Mouse (Mus musculus): ENCODE results near the gene Stk32c. TPM values are rescaled to one million over a fixed set of nuclear protein-coding genes. Genes with fewer than 3 reads are reported as not detected.
A peak's percentile ranks its signal among the peaks of the same experiment; 100 is the strongest.

The Stk32c gene
- polyA plus RNA-seq, 1 experiment from 2014 or later = not detected

GRCm38 (mm10) chr7:139246931-139247880 lies 34.1 kb upstream of the Stk32c start:
- Histone ChIP-seq H3K4me1 (peaks cover 56% of the 10 kb centered on the region), H3K9ac (peak overlapping the region; percentile 64), H3K4me3 (peak overlapping the region; percentile 64), H3K27me3 (replicated peaks) (peaks cover 55% of the 10 kb centered on the region), H3K9me3 (replicated peaks) (no peaks in the 10 kb centered on the region), H3K4me2 (peak overlapping the region; percentile 82), H3K27ac (peak overlapping the region; percentile 59), H3K36me3 (no peaks in the 10 kb centered on the region)
- peak; percentile 35 for ATAC-seq
- WGBS (ENCODE audit: insufficient replicate concordance) = 9% methylated on average over 38 of the region's 38 CpGs

GRCm38 (mm10) chr7:139246086-139246485 lies 33.0 kb upstream of the Stk32c start:
- ATAC-seq = no peak
- no peaks in the 10 kb centered on the region for H3K9me3 ChIP-seq (replicated peaks)
- H3K27me3 ChIP-seq (replicated peaks) = peaks cover 57% of the 10 kb centered on the region
- no peaks in the 10 kb centered on the region for H3K36me3 ChIP-seq
- no peak overlapping the region for H3K4me2 ChIP-seq
- peaks cover 45% of the 10 kb centered on the region for H3K4me1 ChIP-seq
- H3K4me3 ChIP-seq = no peak overlapping the region
- no peak overlapping the region for H3K27ac ChIP-seq
- no peak overlapping the region for H3K9ac ChIP-seq
- WGBS (ENCODE audit: insufficient replicate concordance) = 78% methylated on average over 5 of the region's 5 CpGs

- no peak overlapping the region for H3K9ac ChIP-seq
- 54% methylated on average over 3 of the region's 3 CpGs for WGBS (ENCODE audit: insufficient replicate concordance)
- peaks cover 21% of the 10 kb centered on the region for H3K4me1 ChIP-seq
- no peak for ATAC-seq
- H3K27ac ChIP-seq = no peak overlapping the region
- no peaks in the 10 kb centered on the region for H3K36me3 ChIP-seq
- H3K4me3 ChIP-seq = no peak overlapping the region
- peaks cover 9% of the 10 kb centered on the region; the same call in 1 of the 2 replicates for H3K27me3 ChIP-seq (replicated peaks)
- H3K4me2 ChIP-seq = no peak overlapping the region
- no peaks in the 10 kb centered on the region for H3K9me3 ChIP-seq (replicated peaks)
Observed at GRCm38 (mm10) chr7:139239432-139239831, 26.3 kb upstream of the Stk32c start.

- Histone ChIP-seq H3K4me3 (no peak overlapping the region), H3K27me3 (replicated peaks) (no peaks in the 10 kb centered on the region), H3K4me2 (no peak overlapping the region), H3K9ac (no peak overlapping the region), H3K4me1 (peaks cover 28% of the 10 kb centered on the region), H3K27ac (no peak overlapping the region), H3K9me3 (replicated peaks) (no peaks in the 10 kb centered on the region), H3K36me3 (no peaks in the 10 kb centered on the region)
- WGBS (ENCODE audit: insufficient replicate concordance) = 60% methylated on average over 12 of the region's 12 CpGs
- ATAC-seq = no peak
Observed at GRCm38 (mm10) chr7:139235651-139236358, 22.7 kb upstream of the Stk32c start.

- Histone ChIP-seq H3K9me3 (replicated peaks) (no peaks in the 10 kb centered on the region), H3K27me3 (replicated peaks) (no peaks in the 10 kb centered on the region), H3K4me1 (peaks cover 25% of the 10 kb centered on the region), H3K36me3 (no peaks in the 10 kb centered on the region), H3K27ac (no peak overlapping the region), H3K4me3 (no peak overlapping the region), H3K9ac (no peak overlapping the region), H3K4me2 (peak overlapping the region; percentile 13; the same call in 1 of the 2 replicates)
- ATAC-seq = peak; percentile 48; the same call in 1 of the 2 replicates
- 4% methylated on average over 18 of the region's 18 CpGs for WGBS (ENCODE audit: insufficient replicate concordance)
Observed at GRCm38 (mm10) chr7:139234426-139235188, 21.5 kb upstream of the Stk32c start.

GRCm38 (mm10) chr7:139233714-139234113 lies 20.6 kb upstream of the Stk32c start:
- no peaks in the 10 kb centered on the region for H3K9me3 ChIP-seq (replicated peaks)
- H3K27me3 ChIP-seq (replicated peaks) = no peaks in the 10 kb centered on the region
- H3K27ac ChIP-seq = no peak overlapping the region
- peak; percentile 59 for ATAC-seq
- peaks cover 22% of the 10 kb centered on the region for H3K4me1 ChIP-seq
- 0 out of 2 replicates have a peak overlapping the region, but pooled peaks have one; percentile 11 for H3K4me2 ChIP-seq
- no peak overlapping the region for H3K9ac ChIP-seq
- H3K36me3 ChIP-seq = no peaks in the 10 kb centered on the region
- WGBS (ENCODE audit: insufficient replicate concordance) = 2% methylated on average over 7 of the region's 7 CpGs
- H3K4me3 ChIP-seq = no peak overlapping the region

GRCm38 (mm10) chr7:139230241-139230640 lies 17.1 kb upstream of the Stk32c start:
- ATAC-seq = no peak
- no peak overlapping the region for H3K9ac ChIP-seq
- H3K36me3 ChIP-seq = no peaks in the 10 kb centered on the region
- peaks cover 19% of the 10 kb centered on the region for H3K4me1 ChIP-seq
- H3K9me3 ChIP-seq (replicated peaks) = no peaks in the 10 kb centered on the region
- H3K27ac ChIP-seq = no peak overlapping the region
- H3K4me3 ChIP-seq = no peak overlapping the region
- WGBS (ENCODE audit: insufficient replicate concordance) = 66% methylated on average over 12 of the region's 12 CpGs
- H3K27me3 ChIP-seq (replicated peaks) = no peaks in the 10 kb centered on the region
- no peak overlapping the region for H3K4me2 ChIP-seq

- Histone ChIP-seq H3K27ac (no peak overlapping the region), H3K4me3 (no peak overlapping the region), H3K4me1 (peaks cover 15% of the 10 kb centered on the region), H3K36me3 (no peaks in the 10 kb centered on the region), H3K9ac (no peak overlapping the region), H3K9me3 (replicated peaks) (no peaks in the 10 kb centered on the region), H3K27me3 (replicated peaks) (no peaks in the 10 kb centered on the region), H3K4me2 (no peak overlapping the region)
- 67% methylated on average over 5 of the region's 5 CpGs for WGBS (ENCODE audit: insufficient replicate concordance)
- ATAC-seq = no peak
Observed at GRCm38 (mm10) chr7:139229837-139230236, 16.7 kb upstream of the Stk32c start.

GRCm38 (mm10) chr7:139228447-139229171 lies 15.5 kb upstream of the Stk32c start:
- H3K4me2 ChIP-seq = no peak overlapping the region
- ATAC-seq = 0 out of 2 replicates have a peak, but pooled peaks have one; percentile 11
- H3K4me3 ChIP-seq = no peak overlapping the region
- no peak overlapping the region for H3K9ac ChIP-seq
- no peaks in the 10 kb centered on the region for H3K36me3 ChIP-seq
- H3K9me3 ChIP-seq (replicated peaks) = no peaks in the 10 kb centered on the region
- no peaks in the 10 kb centered on the region for H3K27me3 ChIP-seq (replicated peaks)
- WGBS (ENCODE audit: insufficient replicate concordance) = 22% methylated on average over 6 of the region's 6 CpGs
- H3K27ac ChIP-seq = no peak overlapping the region; the same call in 1 of the 2 replicates
- peaks cover 4% of the 10 kb centered on the region; the same call in 1 of the 2 replicates for H3K4me1 ChIP-seq

GRCm38 (mm10) chr7:139226416-139226815 lies 13.3 kb upstream of the Stk32c start:
- H3K9ac ChIP-seq = no peak overlapping the region
- no peaks in the 10 kb centered on the region for H3K36me3 ChIP-seq
- no peaks in the 10 kb centered on the region for H3K9me3 ChIP-seq (replicated peaks)
- WGBS (ENCODE audit: insufficient replicate concordance) = 71% methylated on average over 7 of the region's 7 CpGs
- no peaks in the 10 kb centered on the region for H3K27me3 ChIP-seq (replicated peaks)
- H3K4me2 ChIP-seq = no peak overlapping the region
- H3K4me1 ChIP-seq = peaks cover 4% of the 10 kb centered on the region; the same call in 1 of the 2 replicates
- ATAC-seq = no peak
- H3K4me3 ChIP-seq = no peak overlapping the region
- H3K27ac ChIP-seq = no peak overlapping the region

- peak overlapping the region; percentile 6 for H3K27ac ChIP-seq
- no peak for ATAC-seq
- 19% methylated on average over 8 of the region's 8 CpGs for WGBS (ENCODE audit: insufficient replicate concordance)
- no peaks in the 10 kb centered on the region for H3K9me3 ChIP-seq (replicated peaks)
- H3K4me2 ChIP-seq = no peak overlapping the region
- H3K36me3 ChIP-seq = no peaks in the 10 kb centered on the region
- H3K4me1 ChIP-seq = peaks cover 4% of the 10 kb centered on the region; the same call in 1 of the 2 replicates
- no peak overlapping the region for H3K9ac ChIP-seq
- no peak overlapping the region for H3K4me3 ChIP-seq
- H3K27me3 ChIP-seq (replicated peaks) = no peaks in the 10 kb centered on the region
Observed at GRCm38 (mm10) chr7:139224725-139225124, 11.6 kb upstream of the Stk32c start.
